Comparison of ENCODE assay signal across 22 mouse cellular contexts in genomic region chr2:124171718-124172117, GRCm38 (mm10).
A peak's percentile ranks its signal among the peaks of the same experiment; 100 is the strongest.
DNase-seq lines count a peak whose midpoint lies in the region; ATAC-seq lines count a peak whose summit lies in the region.
"Had no signal": no experiment of that assay in that cellular context is flagged by ENCODE, and none has a peak within 500 bp of the region (broad histone marks: within the 10 kb centered on the region; RNA-seq: fewer than 3 reads in every experiment).

No protein-coding gene starts in this region.

- no peak overlapping the region for H3K27ac ChIP-seq in hindbrain, embryonic 15.5 days (replicated peaks)
- no peak overlapping the region for H3K27ac ChIP-seq in hindbrain, embryonic 12.5 days
- no peak overlapping the region for H3K27ac ChIP-seq in embryonic facial prominence, embryonic 14.5 days (replicated peaks; ENCODE audit: low read depth, low read length)
- H3K27ac ChIP-seq in forebrain, embryonic 15.5 days (replicated peaks): no peak overlapping the region
- no peak overlapping the region for H3K27ac ChIP-seq in midbrain, embryonic 16.5 days (ENCODE audit: low read length)

- no peak overlapping the region for H3K4me2 ChIP-seq in hindbrain, embryonic 15.5 days
- H3K4me2 ChIP-seq in hindbrain, embryonic 12.5 days (replicated peaks): no peak overlapping the region
- no peak overlapping the region for H3K4me2 ChIP-seq in embryonic facial prominence, embryonic 14.5 days (ENCODE audit: low read depth, low read length)
- H3K4me2 ChIP-seq in forebrain, embryonic 15.5 days (replicated peaks): no peak overlapping the region
- H3K4me2 ChIP-seq in midbrain, embryonic 16.5 days (ENCODE audit: low read length): no peak overlapping the region
- H3K4me2 ChIP-seq: liver, embryonic 11.5 days had no signal

- 52% methylated on average over 3 of the region's 3 CpGs for WGBS in hindbrain, embryonic 15.5 days
- WGBS in hindbrain, embryonic 12.5 days: 69% methylated on average over 3 of the region's 3 CpGs
- 70% methylated on average over 3 of the region's 3 CpGs for WGBS in embryonic facial prominence, embryonic 14.5 days
- WGBS in forebrain, embryonic 15.5 days: 10% methylated on average over 3 of the region's 3 CpGs
- WGBS in midbrain, embryonic 16.5 days: 26% methylated on average over 3 of the region's 3 CpGs

- H3K4me3 ChIP-seq in hindbrain, embryonic 15.5 days: no peak overlapping the region
- H3K4me3 ChIP-seq in hindbrain, embryonic 12.5 days: no peak overlapping the region
- no peak overlapping the region for H3K4me3 ChIP-seq in embryonic facial prominence, embryonic 14.5 days (ENCODE audit: low read depth, low read length)
- H3K4me3 ChIP-seq in forebrain, embryonic 15.5 days: no peak overlapping the region
- no peak overlapping the region for H3K4me3 ChIP-seq in midbrain, embryonic 16.5 days (ENCODE audit: low read depth, low read length)
- H3K4me3 ChIP-seq: myocyte had no signal

- peak; percentile 54; the same call in 1 of the 2 replicates for ATAC-seq in hindbrain, embryonic 15.5 days (ENCODE audit: low FRiP score, low read depth)
- ATAC-seq in hindbrain, embryonic 12.5 days (ENCODE audit: low FRiP score): no peak
- ATAC-seq in embryonic facial prominence, embryonic 14.5 days (ENCODE audit: low read depth): 0 out of 2 replicates have a peak, but pooled peaks have one; percentile 18
- ATAC-seq in forebrain, embryonic 15.5 days (replicated peaks): peak; percentile 55; the same call in 1 of the 2 replicates
- ATAC-seq in midbrain, embryonic 16.5 days: peak; percentile 23; the same call in 1 of the 2 replicates
- ATAC-seq: inflammation-experienced regulatory T-cells, adult 6 months had no signal

- H3K4me1 ChIP-seq in hindbrain, embryonic 15.5 days (replicated peaks): peaks cover 11% of the 10 kb centered on the region; the same call in 1 of the 2 replicates
- H3K4me1 ChIP-seq in hindbrain, embryonic 12.5 days: peaks cover 8% of the 10 kb centered on the region; the same call in 1 of the 2 replicates
- no peaks in the 10 kb centered on the region for H3K4me1 ChIP-seq in embryonic facial prominence, embryonic 14.5 days (ENCODE audit: control insufficient read depth, insufficient read depth, low read length)
- peaks cover 14% of the 10 kb centered on the region for H3K4me1 ChIP-seq in forebrain, embryonic 15.5 days
- peaks cover 5% of the 10 kb centered on the region for H3K4me1 ChIP-seq in midbrain, embryonic 16.5 days (ENCODE audit: control insufficient read depth, insufficient read depth, low read length)

- DNase-seq in embryonic facial prominence, embryonic 14.5 days (ENCODE audit: low spot score): no peak
- no peak for DNase-seq in left cerebral cortex, adult 11 months (ENCODE audit: low spot score)
- DNase-seq in adipocyte (ENCODE audit: low spot score): no peak
- DNase-seq: adrenal gland, adult 8-10 months; cerebellum, adult 11 months; cerebellum, postnatal 14 days; gastrocnemius, postnatal 10 days; heart, adult 18-20 months; heart, postnatal 36 days; kidney, adult 8-10 months; kidney, postnatal 14 days; lung, adult 18-20 months; lung, postnatal 14 days; right cerebral cortex, adult 18-20 months; thymus, postnatal 14 days had no signal

- no peaks in the 10 kb centered on the region for H3K9me3 ChIP-seq in hindbrain, embryonic 15.5 days
- no peaks in the 10 kb centered on the region for H3K9me3 ChIP-seq in hindbrain, embryonic 12.5 days (replicated peaks)
- H3K9me3 ChIP-seq in embryonic facial prominence, embryonic 14.5 days (ENCODE audit: control insufficient read depth, low read length): no peaks in the 10 kb centered on the region
- H3K9me3 ChIP-seq in forebrain, embryonic 15.5 days: no peaks in the 10 kb centered on the region
- no peaks in the 10 kb centered on the region for H3K9me3 ChIP-seq in midbrain, embryonic 16.5 days (replicated peaks; ENCODE audit: control insufficient read depth, low read length, poor library complexity, severe bottlenecking)

- no peaks in the 10 kb centered on the region for H3K27me3 ChIP-seq in hindbrain, embryonic 15.5 days
- H3K27me3 ChIP-seq in hindbrain, embryonic 12.5 days: no peaks in the 10 kb centered on the region
- no peaks in the 10 kb centered on the region for H3K27me3 ChIP-seq in embryonic facial prominence, embryonic 14.5 days (replicated peaks; ENCODE audit: control insufficient read depth, insufficient read depth, low read length)
- H3K27me3 ChIP-seq in forebrain, embryonic 15.5 days: no peaks in the 10 kb centered on the region
- no peaks in the 10 kb centered on the region for H3K27me3 ChIP-seq in midbrain, embryonic 16.5 days (ENCODE audit: control insufficient read depth, insufficient read depth, low read depth, low read length)

- H3K9ac ChIP-seq in hindbrain, embryonic 15.5 days: no peak overlapping the region
- H3K9ac ChIP-seq in hindbrain, embryonic 12.5 days: no peak overlapping the region
- no peak overlapping the region for H3K9ac ChIP-seq in embryonic facial prominence, embryonic 14.5 days (ENCODE audit: low read depth, low read length)
- no peak overlapping the region for H3K9ac ChIP-seq in forebrain, embryonic 15.5 days (replicated peaks)
- H3K9ac ChIP-seq in midbrain, embryonic 16.5 days (ENCODE audit: low read depth, low read length): no peak overlapping the region

- H3K36me3 ChIP-seq in hindbrain, embryonic 15.5 days: no peaks in the 10 kb centered on the region
- no peaks in the 10 kb centered on the region for H3K36me3 ChIP-seq in hindbrain, embryonic 12.5 days
- H3K36me3 ChIP-seq in embryonic facial prominence, embryonic 14.5 days (ENCODE audit: control insufficient read depth, insufficient read depth, low read length): no peaks in the 10 kb centered on the region
- no peaks in the 10 kb centered on the region for H3K36me3 ChIP-seq in forebrain, embryonic 15.5 days
- no peaks in the 10 kb centered on the region for H3K36me3 ChIP-seq in midbrain, embryonic 16.5 days (ENCODE audit: control insufficient read depth, insufficient read depth, low read length)
